Mouse (Mus musculus) forebrain, embryonic 10.5 days (tissue): ENCODE measurements at regions not wholly inside any gene's neighbourhood (a gene's known extent, or its start where the extent isn't known, plus 50 kb on each side); places are given as distances from the start of the nearest gene placed in this dataset.

ENCODE experiments used
- DNase-seq: peaks from one replicate; pipeline ENCODE4 v3.0.0-alpha.2; 2017; ENCODE audit warnings: low spot score; ENCODE audit errors: extremely low spot score
- H3K27ac ChIP-seq: fragments of 300-500 bp; sonication (generic); 2 replicates; pipeline ENCODE4 v1.5.1; 2016; ENCODE audit warnings: mild to moderate bottlenecking
- H3K27me3 ChIP-seq: fragments of 300-500 bp; sonication (generic); 2 replicates; pipeline ENCODE4 v1.6.1; 2016; ENCODE audit warnings: mild to moderate bottlenecking; ENCODE audit not compliant: poor library complexity, severe bottlenecking
- H3K36me3 ChIP-seq: fragments of 300-500 bp; sonication (generic); replicated peaks from 2 replicates; pipeline ENCODE4 v1.6.1; 2016; ENCODE audit warnings: mild to moderate bottlenecking, moderate library complexity
- H3K4me1 ChIP-seq: fragments of 300-500 bp; sonication (generic); 2 replicates; pipeline ENCODE4 v1.6.1; 2016
- H3K4me3 ChIP-seq: fragments of 300-500 bp; sonication (generic); 2 replicates; pipeline ENCODE4 v1.5.1; 2016; ENCODE audit warnings: mild to moderate bottlenecking, moderate library complexity
- H3K9me3 ChIP-seq: fragments of 300-500 bp; sonication (generic); 2 replicates; pipeline ENCODE4 v1.6.1; 2016; ENCODE audit warnings: mild to moderate bottlenecking, moderate library complexity
- WGBS: fragments of 180-500 bp; shearing (Covaris S2); methylation state at CpG from one replicate; pipeline ENCODE4 v1.1.7; 2016; 5-methylcytosine and 5-hydroxymethylcytosine counted together

DNA sequence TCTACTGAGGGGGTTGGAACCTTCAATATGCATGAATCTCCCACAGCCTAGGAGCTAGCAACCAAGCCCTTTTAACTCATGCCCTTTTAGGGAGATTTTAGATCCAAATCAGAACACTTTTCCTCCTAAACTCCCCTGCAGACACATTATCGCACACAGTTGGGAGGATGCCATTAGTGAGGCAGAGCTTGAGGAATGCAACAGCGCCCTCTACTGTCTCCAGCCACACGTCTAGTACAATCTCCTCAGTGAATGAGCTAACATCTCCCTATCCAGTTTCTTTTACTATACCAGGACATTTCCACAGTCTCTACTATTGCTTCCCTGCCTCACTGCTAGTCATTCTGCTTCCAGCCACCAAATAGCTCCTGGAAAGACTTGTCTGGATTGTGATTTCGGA, 59.3 kb downstream of the 1700080O16Rik start:
- peaks cover 12% of the 10 kb centered on the region for H3K27me3 ChIP-seq
- H3K36me3 ChIP-seq: no peaks in the 10 kb centered on the region
- H3K4me3 ChIP-seq: no peak overlapping the region
- no peaks in the 10 kb centered on the region for H3K9me3 ChIP-seq
- no peak overlapping the region for H3K27ac ChIP-seq
- H3K4me1 ChIP-seq: 0 out of 2 replicates have a peak, but pooled peaks cover 5% of the 10 kb centered on the region
- WGBS: 17% methylated on average over 4 of the region's 4 CpGs
- DNase-seq: peak; percentile 49

DNA sequence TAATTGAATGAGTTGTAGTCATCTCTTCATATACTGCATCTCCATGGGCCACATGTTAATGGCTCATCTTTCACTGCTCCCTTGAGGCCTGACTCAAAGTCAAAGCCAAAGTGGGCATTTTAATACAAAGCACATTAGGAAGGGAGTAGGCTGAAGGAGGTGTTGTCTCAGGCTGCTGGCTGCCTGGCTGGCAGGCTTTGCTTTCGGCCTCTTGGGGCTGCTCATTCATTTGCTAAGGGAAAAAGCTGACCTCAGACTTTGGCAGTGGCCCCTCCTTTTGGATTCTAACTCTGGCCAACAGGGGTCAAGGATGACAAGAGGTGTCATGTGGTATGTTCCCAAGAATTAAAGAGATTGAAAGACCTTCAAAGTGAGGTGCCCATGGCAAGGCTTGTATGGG, 61.0 kb downstream of the 1700080O16Rik start:
- WGBS: 45% methylated on average over 1 of the region's 1 CpGs
- Histone ChIP-seq H3K9me3 (no peaks in the 10 kb centered on the region), H3K27me3 (peaks cover 12% of the 10 kb centered on the region), H3K4me3 (no peak overlapping the region), H3K27ac (no peak overlapping the region), H3K36me3 (no peaks in the 10 kb centered on the region), H3K4me1 (0 out of 2 replicates have a peak, but pooled peaks cover 5% of the 10 kb centered on the region)
- DNase-seq: no peak

DNA sequence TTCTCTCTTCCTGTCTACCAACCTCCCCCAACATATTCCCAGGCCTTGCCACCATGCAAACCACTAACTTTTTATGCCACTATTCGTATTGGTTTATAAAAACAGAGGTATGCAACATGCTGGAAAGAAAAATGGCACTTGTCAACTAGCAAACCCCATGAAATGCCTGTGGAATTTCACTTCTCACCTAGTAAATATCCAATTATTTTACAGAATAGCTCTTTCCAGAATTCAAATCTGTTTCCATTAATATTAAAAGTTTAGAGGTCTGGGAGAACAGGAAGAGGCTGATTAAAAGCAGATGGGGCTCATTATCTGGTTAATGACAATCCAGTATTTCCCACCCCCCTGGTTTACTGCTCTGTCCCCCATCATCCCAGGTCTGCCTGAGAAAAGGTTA, 62.0 kb downstream of the 1700080O16Rik start:
- Histone ChIP-seq H3K36me3 (no peaks in the 10 kb centered on the region), H3K27ac (no peak overlapping the region), H3K4me1 (0 out of 2 replicates have a peak, but pooled peaks cover 5% of the 10 kb centered on the region), H3K4me3 (no peak overlapping the region), H3K9me3 (no peaks in the 10 kb centered on the region), H3K27me3 (peaks cover 12% of the 10 kb centered on the region)
- 74% methylated on average over 1 of the region's 1 CpGs for WGBS
- DNase-seq: no peak

DNA sequence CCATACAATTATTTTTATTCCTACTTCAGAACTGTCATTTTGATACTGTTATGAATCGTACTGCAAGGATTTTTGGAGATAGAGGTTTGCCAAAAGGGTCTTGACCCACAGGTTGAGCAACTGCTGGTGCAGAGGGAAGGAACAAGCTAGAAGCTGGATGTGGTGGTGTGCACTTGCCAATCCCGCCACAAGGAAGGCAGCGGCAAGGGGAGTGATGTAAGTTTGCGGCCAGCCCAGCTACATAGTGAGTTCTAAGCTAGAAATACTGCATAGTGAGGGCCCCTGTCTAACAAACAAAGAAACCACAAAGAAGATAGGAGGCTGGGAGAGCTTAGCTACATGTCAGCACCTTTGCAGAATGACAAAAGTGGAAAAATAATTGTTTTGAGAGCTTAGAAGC, 74.1 kb downstream of the 1700080O16Rik start:
- no peak overlapping the region for H3K4me3 ChIP-seq
- no peak overlapping the region for H3K27ac ChIP-seq
- peaks cover 12% of the 10 kb centered on the region for H3K4me1 ChIP-seq
- 87% methylated on average over 4 of the region's 4 CpGs for WGBS
- no peaks in the 10 kb centered on the region for H3K36me3 ChIP-seq
- DNase-seq: no peak
- H3K27me3 ChIP-seq: peaks cover 4% of the 10 kb centered on the region
- no peaks in the 10 kb centered on the region for H3K9me3 ChIP-seq

DNA sequence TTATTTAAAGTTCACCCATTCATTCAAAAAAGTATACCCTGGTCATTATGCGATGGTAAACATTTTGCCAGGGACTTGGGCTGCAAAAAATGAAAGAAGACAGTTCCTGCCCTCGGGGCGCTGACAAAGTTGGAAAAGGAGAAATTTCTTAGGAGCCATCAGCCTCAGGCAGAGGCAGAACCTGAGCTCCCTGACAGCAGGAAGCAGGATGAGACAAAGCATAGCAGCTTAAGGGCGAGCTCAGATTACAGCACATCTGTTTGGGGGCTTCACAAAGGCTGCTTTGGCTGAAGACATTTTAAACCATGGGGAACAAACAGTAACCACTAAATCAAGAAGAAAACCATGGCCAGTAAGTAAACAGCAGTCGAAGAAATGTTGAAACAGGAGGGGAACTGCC, 75.5 kb downstream of the 1700080O16Rik start:
- peaks cover 4% of the 10 kb centered on the region for H3K27me3 ChIP-seq
- peak overlapping the region; percentile 40; the same call in 1 of the 2 replicates for H3K27ac ChIP-seq
- H3K9me3 ChIP-seq: no peaks in the 10 kb centered on the region
- 14% methylated on average over 5 of the region's 5 CpGs for WGBS
- peaks cover 12% of the 10 kb centered on the region for H3K4me1 ChIP-seq
- no peak for DNase-seq
- no peaks in the 10 kb centered on the region for H3K36me3 ChIP-seq
- no peak overlapping the region for H3K4me3 ChIP-seq

DNA sequence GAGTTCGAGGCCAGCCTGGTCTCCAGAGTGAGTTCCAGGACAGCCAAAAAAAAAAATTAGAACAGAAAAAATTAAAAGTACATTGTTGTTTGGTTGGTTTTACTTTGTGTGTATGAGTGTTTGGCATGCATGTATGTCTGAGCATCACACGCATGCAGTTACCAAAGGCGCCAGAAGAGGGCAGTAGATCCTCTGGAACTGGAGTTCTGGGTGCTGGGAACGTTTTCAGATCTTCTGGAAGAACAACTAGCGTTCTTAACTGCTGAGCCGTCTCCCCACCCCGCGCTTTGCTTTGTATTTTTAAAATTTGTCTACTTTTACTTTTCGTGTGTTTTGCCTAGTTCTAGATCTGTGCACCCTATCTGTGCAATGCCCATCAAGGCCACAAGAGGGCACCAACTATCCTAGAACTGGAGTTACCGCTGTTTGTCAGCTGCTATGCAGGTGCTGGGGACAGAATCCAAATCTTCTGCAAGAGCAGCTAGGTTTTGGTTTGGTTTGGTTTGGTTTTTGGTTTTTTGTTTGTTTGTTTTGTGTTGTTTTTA, 76.9 kb downstream of the 1700080O16Rik start:
- Histone ChIP-seq H3K36me3 (no peaks in the 10 kb centered on the region), H3K4me3 (no peak overlapping the region), H3K27me3 (peaks cover 4% of the 10 kb centered on the region), H3K27ac (no peak overlapping the region), H3K9me3 (no peaks in the 10 kb centered on the region), H3K4me1 (peaks cover 12% of the 10 kb centered on the region)
- DNase-seq: no peak
- 74% methylated on average over 10 of the region's 10 CpGs for WGBS

DNA sequence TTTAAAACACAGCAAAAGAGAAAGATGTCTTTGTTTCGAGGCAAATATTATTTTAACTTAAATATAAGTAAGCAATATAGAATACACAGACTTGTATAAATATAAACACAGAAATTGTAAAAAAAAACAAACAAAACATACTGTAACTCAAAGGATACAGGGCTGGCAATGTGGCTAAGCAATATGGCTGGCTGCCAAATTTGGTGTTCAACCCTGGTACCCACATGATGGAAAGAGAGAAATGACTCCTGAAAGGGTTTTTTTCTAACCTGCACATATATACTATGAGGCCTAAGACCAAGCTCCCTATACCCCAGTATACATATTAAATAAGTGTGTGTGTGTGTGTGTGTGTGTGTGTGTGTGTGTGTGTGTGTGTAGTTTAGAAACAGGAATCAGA, 79.9 kb downstream of the 1700080O16Rik start:
- no peak for DNase-seq
- Histone ChIP-seq H3K9me3 (no peaks in the 10 kb centered on the region), H3K27ac (no peak overlapping the region), H3K36me3 (no peaks in the 10 kb centered on the region), H3K4me1 (peaks cover 9% of the 10 kb centered on the region), H3K4me3 (no peak overlapping the region), H3K27me3 (no peaks in the 10 kb centered on the region; the same call in 1 of the 2 replicates)
- 68% methylated on average over 1 of the region's 1 CpGs for WGBS

DNA sequence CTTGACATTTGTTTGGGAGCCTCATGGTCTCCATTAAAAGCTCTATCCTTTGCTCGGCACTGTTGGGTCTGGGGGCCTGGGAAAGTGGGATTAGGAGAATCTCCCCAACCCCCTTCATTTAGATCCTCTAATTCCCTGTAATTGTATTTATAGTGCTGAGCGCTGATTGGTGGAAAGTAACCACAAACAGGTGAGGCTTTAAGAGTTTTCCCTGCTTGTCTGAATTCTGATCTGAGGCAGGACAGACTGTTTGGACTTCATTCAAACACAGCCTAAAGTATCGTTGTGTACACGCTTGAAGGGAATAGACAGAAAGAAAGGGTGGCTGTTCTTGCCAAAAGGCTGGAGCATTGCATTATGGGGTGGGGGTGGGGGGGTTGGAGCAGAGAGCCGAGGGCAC, 85.1 kb upstream of the Usp26 start:
- 59% methylated on average over 5 of the region's 5 CpGs for WGBS
- no peaks in the 10 kb centered on the region for H3K4me1 ChIP-seq
- H3K36me3 ChIP-seq: no peaks in the 10 kb centered on the region
- no peak overlapping the region for H3K27ac ChIP-seq
- no peaks in the 10 kb centered on the region for H3K9me3 ChIP-seq
- H3K4me3 ChIP-seq: no peak overlapping the region
- no peaks in the 10 kb centered on the region for H3K27me3 ChIP-seq
- no peak for DNase-seq
